Mouse (Mus musculus) left cerebral cortex, adult 2 months (tissue): ENCODE data around the gene Ift122. TPM values are rescaled to one million over a fixed set of nuclear protein-coding genes. Genes with fewer than 3 reads are reported as not detected.

Experiments used
- DNase-seq, 2 experiments: peaks; one replicate each; pipeline ENCODE4 v3.0.0; 2021 to 2022; ENCODE audit warnings: low spot score in 2 of 2, mixed read lengths in 1 of 2; ENCODE audit errors: extremely low spot score in 1 of 2
- H3K27ac ChIP-seq: fragments of 200-600 bp; 2 replicates; pipeline ENCODE4 v1.8.1; 2022
- H3K4me3 ChIP-seq: fragments of 200-600 bp; 2 replicates; pipeline ENCODE4 v1.8.1; 2022
- CTCF ChIP-seq: fragments of 200-600 bp; IDR thresholded peaks from 2 replicates; pipeline ENCODE4 v1.8.1; 2022; ENCODE audit warnings: antibody characterized with exemption, mild to moderate bottlenecking, moderate library complexity
- intact Hi-C: fragments of 180-260 bp; cut with DNase I; formaldehyde crosslinking; loops from one replicate; pipeline ENCODE4 v1.15.1; 2025
- total RNA-seq, 2 experiments: library from RNA; stranded (reverse); gene quantifications; 2 replicates each; pipeline ENCODE4 v1.2.3; 2021

The Ift122 gene
- total RNA-seq, 2 experiments from 2014 or later = 31.1 to 32.7 TPM

DNA sequence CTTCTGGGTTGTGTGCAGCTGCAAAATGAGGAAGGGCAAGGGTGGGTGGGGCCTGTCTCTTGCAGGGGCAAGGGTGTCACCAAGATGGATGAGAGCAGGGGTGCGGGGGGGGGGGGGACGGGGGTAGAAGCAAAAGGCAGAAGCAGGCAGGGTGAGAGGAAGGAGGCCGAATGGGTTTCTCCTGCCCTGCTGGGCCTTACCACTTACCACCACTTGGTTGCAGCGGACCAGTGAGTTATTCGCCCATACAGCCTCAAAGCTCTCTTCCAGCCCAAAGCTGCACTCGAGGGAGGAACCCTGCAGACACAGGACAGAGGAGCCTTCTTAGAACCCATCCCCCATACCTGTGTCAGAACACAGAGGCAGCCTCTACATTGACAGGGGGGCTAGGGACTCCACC is 116.7 kb downstream of the Ift122 start:
- DNase-seq = no peak
- intact Hi-C loops = no loop called here
- Histone ChIP-seq H3K27ac (no peak overlapping the region), H3K4me3 (no peak overlapping the region)
- no peak for TF ChIP-seq CTCF

DNA sequence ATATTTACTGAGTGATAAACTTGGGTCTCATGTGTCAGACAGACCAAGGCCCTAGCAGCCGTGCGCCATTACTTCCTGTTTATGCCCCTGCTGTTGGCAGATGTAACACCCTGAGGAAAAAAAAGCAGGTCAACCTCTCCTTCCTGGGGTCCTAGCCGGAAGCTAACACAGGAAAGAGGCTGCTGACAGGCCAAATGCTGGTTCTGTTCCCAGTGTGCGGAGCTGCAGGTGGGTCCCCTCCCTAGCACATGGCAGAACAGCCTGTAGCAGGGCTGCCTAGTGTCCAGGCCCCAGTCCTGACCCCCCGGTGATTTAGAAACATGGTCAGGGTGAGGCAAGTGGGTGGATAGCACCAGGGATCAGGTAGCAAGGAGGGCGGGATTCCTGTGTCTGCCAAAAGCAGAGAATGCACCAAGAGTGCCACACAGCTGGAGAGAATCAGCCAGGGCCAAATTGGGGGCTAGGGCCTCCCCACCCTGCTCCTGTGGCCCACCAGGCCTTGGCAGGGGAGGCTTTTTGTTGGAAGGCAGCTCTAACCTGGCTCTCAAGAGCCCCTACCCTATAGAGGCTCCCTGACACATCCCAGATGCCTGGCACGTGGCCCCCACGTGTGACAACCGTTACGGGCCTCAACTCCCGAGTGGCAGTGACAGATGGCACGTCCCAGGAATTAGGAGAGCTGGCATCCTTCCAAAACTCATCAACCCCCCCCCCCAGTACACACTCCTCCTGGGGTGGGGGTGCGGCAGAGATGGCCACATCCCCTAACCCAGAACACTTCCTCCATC is 118.2 kb downstream of the Ift122 start:
- intact Hi-C loops = no loop called here
- no peak for TF ChIP-seq CTCF
- H3K27ac ChIP-seq = peak overlapping the region; percentile 16; the same call in 1 of the 2 replicates
- no peak overlapping the region for H3K4me3 ChIP-seq
- DNase-seq = no peak

DNA sequence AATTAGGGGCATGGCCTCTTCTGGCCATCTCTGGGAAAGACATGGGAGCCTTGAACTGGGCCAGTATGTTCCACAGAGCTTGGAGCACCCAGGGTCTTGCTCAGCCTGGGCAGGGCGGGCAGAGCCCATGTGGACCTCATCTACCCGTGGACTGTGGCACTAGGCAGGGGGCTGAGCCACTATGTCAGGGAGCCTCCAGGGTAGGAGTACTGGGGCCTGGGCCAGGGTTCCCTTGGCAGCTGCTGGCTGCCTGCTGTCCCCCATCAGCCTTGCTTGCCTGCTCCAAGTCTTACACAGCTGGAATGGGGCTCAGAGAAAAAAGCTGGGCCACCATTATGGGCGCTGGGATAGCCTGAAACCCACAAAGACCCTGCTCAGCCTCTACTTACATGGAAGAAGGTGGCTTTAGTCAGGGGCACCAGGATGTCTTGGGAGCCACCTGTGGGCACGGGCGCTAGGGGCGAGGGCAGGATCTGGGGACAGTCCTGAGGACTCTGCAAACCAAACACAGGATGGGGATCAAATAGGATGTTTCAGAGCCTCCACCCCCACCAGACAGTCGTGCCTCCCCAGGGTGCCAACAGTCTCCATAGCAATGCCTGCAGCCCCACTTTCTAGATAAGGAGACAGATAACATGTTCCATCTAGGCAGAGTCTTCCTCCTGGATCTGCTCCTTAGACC is 119.0 kb downstream of the Ift122 start:
- TF ChIP-seq CTCF = no peak
- no peak for DNase-seq
- Histone ChIP-seq H3K4me3 (no peak overlapping the region), H3K27ac (peak overlapping the region; percentile 16; the same call in 1 of the 2 replicates)
- intact Hi-C loops = no loop called here

DNA sequence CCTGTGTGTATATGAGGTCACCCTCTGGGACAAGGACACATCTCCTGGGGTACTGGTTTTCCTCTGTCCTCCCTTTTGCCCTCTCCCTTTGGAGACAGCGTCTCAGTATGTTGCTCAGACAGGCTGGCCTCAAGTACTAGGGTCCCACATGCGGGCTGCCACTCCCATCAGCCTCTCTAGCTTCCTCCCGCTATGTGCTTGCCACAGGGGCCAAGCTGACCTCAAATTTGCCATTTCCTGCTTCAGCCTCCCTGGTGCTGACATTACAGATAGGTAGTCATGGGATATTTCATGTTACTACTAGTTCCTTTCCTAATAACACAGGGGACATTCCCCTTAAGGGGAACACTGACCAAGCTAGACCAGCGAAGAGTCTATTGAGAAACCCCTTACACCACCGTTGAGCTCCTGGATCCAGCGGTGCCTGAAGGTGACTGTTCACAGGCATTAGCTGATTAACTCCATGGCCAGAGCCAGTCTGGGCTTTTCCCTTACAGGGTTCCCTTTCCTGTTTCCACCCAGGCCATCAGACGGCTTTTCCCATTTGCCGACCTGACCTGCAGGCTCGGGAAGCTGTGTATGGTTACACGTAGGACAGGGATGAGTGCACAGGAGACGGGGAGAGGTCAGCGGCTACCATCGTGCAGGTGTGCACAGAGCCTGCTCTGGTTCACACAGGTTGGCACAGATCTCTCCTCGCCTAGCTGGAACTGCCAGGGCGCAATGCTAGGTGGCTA is 120.0 kb downstream of the Ift122 start:
- H3K27ac ChIP-seq = no peak overlapping the region
- H3K4me3 ChIP-seq = no peak overlapping the region
- intact Hi-C loops = no loop called here
- TF ChIP-seq CTCF = no peak
- DNase-seq = no peak

DNA sequence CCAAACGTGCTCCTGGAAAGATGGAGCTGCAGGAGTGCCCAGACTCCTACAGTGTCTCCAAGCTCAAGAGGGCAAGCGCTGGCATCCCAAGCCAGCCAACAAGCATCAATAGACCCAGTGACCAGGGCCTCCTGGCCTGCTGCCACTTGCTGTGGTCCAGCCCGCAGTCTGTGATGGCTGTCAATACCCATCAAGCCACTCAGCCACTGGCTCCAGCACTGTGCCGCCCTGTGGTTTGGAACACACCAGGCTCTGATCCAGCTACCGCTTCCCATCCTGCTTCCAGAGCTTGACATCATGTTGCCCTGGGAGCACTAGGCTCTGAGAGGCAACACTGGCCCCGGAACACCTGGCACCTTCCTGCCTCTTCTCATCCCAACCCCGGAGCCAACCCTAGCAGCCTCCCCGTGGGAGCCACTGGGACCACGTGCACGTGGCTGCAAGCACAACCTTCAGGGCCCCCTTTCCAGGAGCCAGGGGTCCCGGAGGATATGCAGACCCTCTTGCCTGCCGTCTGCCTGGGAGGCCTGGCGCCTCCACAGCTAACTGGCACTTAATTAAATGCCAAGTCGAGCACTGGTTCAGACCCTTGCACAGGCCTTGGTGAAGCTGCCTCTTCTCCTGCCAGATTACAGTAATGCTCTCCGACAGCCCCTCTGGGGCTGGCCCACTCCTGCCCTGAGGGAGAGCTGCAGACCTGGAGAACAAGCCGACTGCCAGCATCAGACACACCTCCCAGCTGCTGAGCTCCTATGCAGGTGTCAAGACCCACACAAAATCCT is 120.8 kb downstream of the Ift122 start:
- no peak for TF ChIP-seq CTCF
- no peak for DNase-seq
- H3K27ac ChIP-seq = no peak overlapping the region
- intact Hi-C loops = no loop called here
- no peak overlapping the region for H3K4me3 ChIP-seq

DNA sequence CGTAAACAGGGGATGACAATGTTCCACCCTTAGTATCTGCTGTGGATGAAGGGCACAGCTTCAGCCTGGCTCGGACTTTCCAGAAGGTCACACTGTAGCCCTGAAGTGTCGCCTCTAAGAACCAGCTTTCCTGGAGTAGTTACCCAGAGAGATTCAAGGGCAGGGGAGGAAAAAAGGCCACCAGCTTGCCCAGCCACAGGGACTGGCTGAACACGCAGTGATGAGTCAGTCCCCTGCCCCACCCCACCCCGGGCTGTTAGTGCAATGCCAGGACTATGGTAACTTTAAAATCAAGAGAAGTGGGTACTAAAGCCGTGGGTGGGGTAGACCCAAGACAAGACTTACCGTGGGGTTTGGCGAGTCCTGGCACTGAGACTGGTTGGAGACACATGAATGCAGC is 122.3 kb downstream of the Ift122 start:
- no peak for DNase-seq
- no peak for TF ChIP-seq CTCF
- Histone ChIP-seq H3K4me3 (no peak overlapping the region), H3K27ac (no peak overlapping the region)
- intact Hi-C loops = no loop called here

Other genes starting within 250 kb of the Ift122 start
- 10 to 100 TPM; 85.4 to 89.8 TPM for gene Raf1, start 176.8 kb upstream of the Ift122 start, total RNA-seq
- gene Tmem40, start 91.1 kb upstream of the Ift122 start, total RNA-seq = 1 to 10 TPM; 1.2 TPM
- gene Cand2, start 78.9 kb upstream of the Ift122 start, total RNA-seq = 1 to 10 TPM; 1.8 to 1.9 TPM
- 100 to 1,000 TPM; 429 to 479 TPM for gene Rpl32, start 44.7 kb upstream of the Ift122 start, total RNA-seq
- 1 to 10 TPM; 5.4 to 6.1 TPM for gene Efcab12, start 15.1 kb upstream of the Ift122 start, total RNA-seq
- gene Mbd4, start 99 bp upstream of the Ift122 start, total RNA-seq = 1 to 10 TPM; 8.5 TPM
- under 1 TPM; 0.56 to 0.79 TPM for gene Rho, start 78.3 kb downstream of the Ift122 start, total RNA-seq
- gene H1foo, start 91.5 kb downstream of the Ift122 start, total RNA-seq = not detected
- gene Plxnd1, start 141.5 kb downstream of the Ift122 start, total RNA-seq = 100 to 1,000 TPM; 127 to 131 TPM